Mouse (Mus musculus) MN1 (cell line): ENCODE data around the gene Rabgap1l.
"Not testable (repeated sequence)": the region's sequence is repeated elsewhere in the genome, so short reads cannot be mapped to it uniquely, and the experiment has no call there.

Experiments
- DNase-seq: peaks from one replicate; pipeline ENCODE4 v3.0.0-alpha.2; 2016; ENCODE audit warnings: low spot score

Rabgap1l gene

GRCm38 (mm10) chr1:160692224-160693093, 100.6 kb downstream of the Rabgap1l start:
- no peak for DNase-seq

- DNase-seq = no peak
Measured at GRCm38 (mm10) chr1:160691196-160691590, 101.8 kb downstream of the Rabgap1l start.

- DNase-seq = no peak
Measured at GRCm38 (mm10) chr1:160690516-160691195, 102.4 kb downstream of the Rabgap1l start.

GRCm38 (mm10) chr1:160689511-160689910, 103.5 kb downstream of the Rabgap1l start:
- no peak for DNase-seq

GRCm38 (mm10) chr1:160684251-160684650, 108.8 kb downstream of the Rabgap1l start:
- no peak for DNase-seq

- no peak for DNase-seq
Measured at GRCm38 (mm10) chr1:160681398-160682050, 111.5 kb downstream of the Rabgap1l start.

- DNase-seq = no peak
Measured at GRCm38 (mm10) chr1:160674763-160675162, 118.2 kb downstream of the Rabgap1l start.

- DNase-seq = no peak
Measured at GRCm38 (mm10) chr1:160672088-160672814, 120.8 kb downstream of the Rabgap1l start.

GRCm38 (mm10) chr1:160655806-160656470, 137.1 kb downstream of the Rabgap1l start:
- DNase-seq = no peak

- no peak for DNase-seq
Measured at GRCm38 (mm10) chr1:160651691-160652090, 141.3 kb downstream of the Rabgap1l start.

- DNase-seq = no peak
Measured at GRCm38 (mm10) chr1:160645416-160645815, 147.6 kb downstream of the Rabgap1l start.

- no peak for DNase-seq
Measured at GRCm38 (mm10) chr1:160628213-160628932, 164.6 kb downstream of the Rabgap1l start.

- DNase-seq = not testable (repeated sequence)
Measured at GRCm38 (mm10) chr1:160624354-160625120, 168.5 kb downstream of the Rabgap1l start.

GRCm38 (mm10) chr1:160618201-160618600, 174.8 kb downstream of the Rabgap1l start:
- DNase-seq = no peak

GRCm38 (mm10) chr1:160606425-160606824, 186.6 kb downstream of the Rabgap1l start:
- no peak for DNase-seq

- DNase-seq = not testable (repeated sequence)
Measured at GRCm38 (mm10) chr1:160603312-160603711, 189.7 kb downstream of the Rabgap1l start.

GRCm38 (mm10) chr1:160597369-160597768, 195.6 kb downstream of the Rabgap1l start:
- DNase-seq = no peak

- no peak for DNase-seq
Measured at GRCm38 (mm10) chr1:160596948-160597270, 196.1 kb downstream of the Rabgap1l start.

GRCm38 (mm10) chr1:160596252-160596947, 196.6 kb downstream of the Rabgap1l start:
- no peak for DNase-seq
